Mouse (Mus musculus): ENCODE results near the gene Spen. TPM values are rescaled to one million over a fixed set of nuclear protein-coding genes. Genes with fewer than 3 reads are reported as not detected.

Gene Spen
- total RNA-seq, 1 experiment: 58.6 TPM

GRCm38 (mm10) chr4:141469343-141469742 lies 69.1 kb downstream of the Spen start:
- Histone ChIP-seq H3K4me1 (ENCODE audit: control insufficient read depth in 2 of 2, insufficient read depth in 2 of 2, low read length in 2 of 2, poor library complexity in 1 of 2) (peaks cover 3 to 8% of the 10 kb centered on the region in 2 experiments; a peak in 1 of 4 replicates), H3K36me3 (ENCODE audit: control insufficient read depth, insufficient read depth, low read length, poor library complexity, severe bottlenecking) (peaks cover 81% of the 10 kb centered on the region), H3K27ac (ENCODE audit: insufficient read depth, low read depth, low read length, poor library complexity, severe bottlenecking) (no peak overlapping the region), H3K9me3 (ENCODE audit: control insufficient read depth, insufficient read depth, low read depth, low read length) (no peaks in the 10 kb centered on the region), H3K9ac (ENCODE audit: insufficient read depth, low read depth, low read length, poor library complexity, severe bottlenecking) (no peak overlapping the region), H3K4me3 (ENCODE audit: insufficient read depth in 1 of 2, low read depth in 1 of 2, low read length in 2 of 2, poor library complexity in 1 of 2, severe bottlenecking in 1 of 2) (no peak overlapping the region)
- in situ Hi-C loops (cut with MboI; ENCODE audit: low sequenced_read_pairs in 2 of 2, unreplicated experiment in 2 of 2): no loop called here
- no peak for TF ChIP-seq HCFC1 (IDR thresholded peaks at IDR 0.05; ENCODE audit: borderline replicate concordance, insufficient read depth, low read length)
- no peak for DNase-seq (ENCODE audit: low read depth, low spot score)

GRCm38 (mm10) chr4:141468576-141468975 lies 69.8 kb downstream of the Spen start:
- Histone ChIP-seq H3K4me1 (ENCODE audit: control insufficient read depth in 2 of 2, insufficient read depth in 2 of 2, low read length in 2 of 2, poor library complexity in 1 of 2) (peaks cover 2 to 4% of the 10 kb centered on the region in 2 experiments; a peak in 1 of 4 replicates), H3K9ac (ENCODE audit: insufficient read depth, low read depth, low read length, poor library complexity, severe bottlenecking) (no peak overlapping the region), H3K9me3 (ENCODE audit: control insufficient read depth, insufficient read depth, low read depth, low read length) (no peaks in the 10 kb centered on the region), H3K36me3 (ENCODE audit: control insufficient read depth, insufficient read depth, low read length, poor library complexity, severe bottlenecking) (peaks cover 75% of the 10 kb centered on the region), H3K4me3 (ENCODE audit: insufficient read depth in 1 of 2, low read depth in 1 of 2, low read length in 2 of 2, poor library complexity in 1 of 2, severe bottlenecking in 1 of 2) (no peak overlapping the region), H3K27ac (ENCODE audit: insufficient read depth, low read depth, low read length, poor library complexity, severe bottlenecking) (no peak overlapping the region)
- in situ Hi-C loops (cut with MboI; ENCODE audit: low sequenced_read_pairs in 2 of 2, unreplicated experiment in 2 of 2): no loop called here
- DNase-seq (ENCODE audit: low read depth, low spot score): no peak
- TF ChIP-seq MAFK (IDR thresholded peaks at IDR 0.05; ENCODE audit: insufficient read depth, low read depth, low read length) (no peak), ZC3H11A (IDR thresholded peaks at IDR 0.05; ENCODE audit: borderline replicate concordance, low read depth, low read length) (no peak), HCFC1 (IDR thresholded peaks at IDR 0.05; ENCODE audit: borderline replicate concordance, insufficient read depth, low read length) (no peak), ZNF384 (IDR thresholded peaks at IDR 0.05; ENCODE audit: low read depth, low read length) (no peak), CHD2 (IDR thresholded peaks at IDR 0.05; ENCODE audit: low read depth, low read length) (no peak)

GRCm38 (mm10) chr4:141467581-141467927 lies 70.8 kb downstream of the Spen start:
- H3K9me3 ChIP-seq (ENCODE audit: control insufficient read depth, insufficient read depth, low read depth, low read length): no peaks in the 10 kb centered on the region
- no peak for TF ChIP-seq ZC3H11A (IDR thresholded peaks at IDR 0.05; ENCODE audit: borderline replicate concordance, low read depth, low read length)
- TF ChIP-seq MAFK (IDR thresholded peaks at IDR 0.05; ENCODE audit: insufficient read depth, low read depth, low read length): no peak
- TF ChIP-seq HCFC1 (IDR thresholded peaks at IDR 0.05; ENCODE audit: borderline replicate concordance, insufficient read depth, low read length): no peak
- no peak for TF ChIP-seq ZNF384 (IDR thresholded peaks at IDR 0.05; ENCODE audit: low read depth, low read length)
- no peak for TF ChIP-seq CHD2 (IDR thresholded peaks at IDR 0.05; ENCODE audit: low read depth, low read length)
- peaks cover 67% of the 10 kb centered on the region for H3K36me3 ChIP-seq (ENCODE audit: control insufficient read depth, insufficient read depth, low read length, poor library complexity, severe bottlenecking)
- DNase-seq (ENCODE audit: low read depth, low spot score): no peak
- peaks cover 0 to 4% of the 10 kb centered on the region in 2 experiments; a peak in 1 of 4 replicates for H3K4me1 ChIP-seq (ENCODE audit: control insufficient read depth in 2 of 2, insufficient read depth in 2 of 2, low read length in 2 of 2, poor library complexity in 1 of 2)
- in situ Hi-C loops (cut with MboI; ENCODE audit: low sequenced_read_pairs in 2 of 2, unreplicated experiment in 2 of 2): no loop called here
- H3K27ac ChIP-seq (ENCODE audit: insufficient read depth, low read depth, low read length, poor library complexity, severe bottlenecking): no peak overlapping the region
- H3K9ac ChIP-seq (ENCODE audit: insufficient read depth, low read depth, low read length, poor library complexity, severe bottlenecking): no peak overlapping the region
- H3K4me3 ChIP-seq (ENCODE audit: insufficient read depth in 1 of 2, low read depth in 1 of 2, low read length in 2 of 2, poor library complexity in 1 of 2, severe bottlenecking in 1 of 2): no peak overlapping the region

GRCm38 (mm10) chr4:141466844-141467580 lies 71.4 kb downstream of the Spen start:
- in situ Hi-C loops (cut with MboI; ENCODE audit: low sequenced_read_pairs in 2 of 2, unreplicated experiment in 2 of 2): no loop called here

More at GRCm38 (mm10) chr4:141466844-141467580, 71.4 kb downstream of the Spen start:
- no peak for DNase-seq (ENCODE audit: low read depth, low spot score)
- no peaks in the 10 kb centered on the region for H3K9me3 ChIP-seq (ENCODE audit: control insufficient read depth, insufficient read depth, low read depth, low read length)
- H3K36me3 ChIP-seq (ENCODE audit: control insufficient read depth, insufficient read depth, low read length, poor library complexity, severe bottlenecking): peaks cover 61% of the 10 kb centered on the region
- no peak overlapping the region for H3K9ac ChIP-seq (ENCODE audit: insufficient read depth, low read depth, low read length, poor library complexity, severe bottlenecking)
- TF ChIP-seq MAFK (IDR thresholded peaks at IDR 0.05; ENCODE audit: insufficient read depth, low read depth, low read length): no peak
- no peak for TF ChIP-seq HCFC1 (IDR thresholded peaks at IDR 0.05; ENCODE audit: borderline replicate concordance, insufficient read depth, low read length)
- no peak for TF ChIP-seq ZNF384 (IDR thresholded peaks at IDR 0.05; ENCODE audit: low read depth, low read length)
- no peak for TF ChIP-seq ZC3H11A (IDR thresholded peaks at IDR 0.05; ENCODE audit: borderline replicate concordance, low read depth, low read length)
- TF ChIP-seq CHD2 (IDR thresholded peaks at IDR 0.05; ENCODE audit: low read depth, low read length): no peak
- peaks cover 0 to 4% of the 10 kb centered on the region in 2 experiments; a peak in 1 of 4 replicates for H3K4me1 ChIP-seq (ENCODE audit: control insufficient read depth in 2 of 2, insufficient read depth in 2 of 2, low read length in 2 of 2, poor library complexity in 1 of 2)
- no peak overlapping the region for H3K27ac ChIP-seq (ENCODE audit: insufficient read depth, low read depth, low read length, poor library complexity, severe bottlenecking)
- H3K4me3 ChIP-seq (ENCODE audit: insufficient read depth in 1 of 2, low read depth in 1 of 2, low read length in 2 of 2, poor library complexity in 1 of 2, severe bottlenecking in 1 of 2): no peak overlapping the region
